Mouse (Mus musculus) c-Kit-positive CD71-negative TER-119-negative erythroid progenitor cells, embryonic 14.5 days (primary cell): Measurements from ENCODE around the gene Ryr1.
"Not testable (repeated sequence)": the region's sequence is repeated elsewhere in the genome, so short reads cannot be mapped to it uniquely, and the experiment has no call there.

Source experiments
- DNase-seq: peaks from one replicate; pipeline ENCODE4 v3.0.0-alpha.2; 2013; ENCODE audit warnings: low read depth

The Ryr1 gene

GRCm38 (mm10) chr7:29146625-29147367 lies 21.8 kb upstream of the Ryr1 start:
- no peak for DNase-seq

GRCm38 (mm10) chr7:29144006-29144405 lies 19.0 kb upstream of the Ryr1 start:
- DNase-seq, result no peak

GRCm38 (mm10) chr7:29141416-29141815 lies 16.4 kb upstream of the Ryr1 start:
- DNase-seq, result no peak

- not testable (repeated sequence) for DNase-seq
These were observed 14.3 kb upstream of the Ryr1 start for GRCm38 (mm10) chr7:29139237-29139636.

- DNase-seq, result no peak
These were observed 12.4 kb upstream of the Ryr1 start for GRCm38 (mm10) chr7:29137429-29137828.

- no peak for DNase-seq
These were observed 9.9 kb upstream of the Ryr1 start, which contains the start of gene Rasgrp4 for GRCm38 (mm10) chr7:29134693-29135386. TSS of gene Rasgrp4 (plus strand) at chr7:29134851.

GRCm38 (mm10) chr7:29134230-29134629 lies 9.3 kb upstream of the Ryr1 start:
- no peak for DNase-seq

GRCm38 (mm10) chr7:29128725-29129124 lies 3.7 kb upstream of the Ryr1 start:
- no peak for DNase-seq

- DNase-seq, result peak; percentile 85
These were observed 1.4 kb upstream of the Ryr1 start for GRCm38 (mm10) chr7:29126173-29126915.

GRCm38 (mm10) chr7:29123531-29124358 lies 1.2 kb downstream of the Ryr1 start:
- DNase-seq, result no peak

- no peak for DNase-seq
These were observed 2.2 kb downstream of the Ryr1 start for GRCm38 (mm10) chr7:29122821-29123220.

- DNase-seq, result no peak
These were observed 5.5 kb downstream of the Ryr1 start for GRCm38 (mm10) chr7:29119526-29119925.

GRCm38 (mm10) chr7:29118142-29118851 lies 6.7 kb downstream of the Ryr1 start:
- no peak for DNase-seq

GRCm38 (mm10) chr7:29108992-29109955 lies 15.7 kb downstream of the Ryr1 start:
- DNase-seq, result no peak

GRCm38 (mm10) chr7:29101286-29102017 lies 23.5 kb downstream of the Ryr1 start:
- DNase-seq, result no peak

GRCm38 (mm10) chr7:29097131-29097530 lies 27.8 kb downstream of the Ryr1 start:
- no peak for DNase-seq

GRCm38 (mm10) chr7:29088817-29089216 lies 36.2 kb downstream of the Ryr1 start:
- DNase-seq, result no peak

GRCm38 (mm10) chr7:29086902-29087301 lies 38.1 kb downstream of the Ryr1 start:
- no peak for DNase-seq

- no peak for DNase-seq
These were observed 39.0 kb downstream of the Ryr1 start for GRCm38 (mm10) chr7:29085981-29086380.
